Mouse (Mus musculus) myocyte (in vitro differentiated cells): Measurements from ENCODE around the gene Clec1a. TPM values are rescaled to one million over a fixed set of nuclear protein-coding genes. Genes with fewer than 3 reads are reported as not detected.

Experiments used
- H3K27me3 ChIP-seq: one replicate; pipeline ENCODE4 v1.6.1; 2011; ENCODE audit not compliant: control insufficient read depth, insufficient read depth, insufficient read length
- H3K36me3 ChIP-seq: one replicate; pipeline ENCODE4 v1.6.1; 2011; ENCODE audit not compliant: control insufficient read depth, insufficient read depth
- H3K4me2 ChIP-seq: one replicate; pipeline ENCODE4 v1.6.1; 2011; ENCODE audit warnings: low read depth, control low read depth
- H3K4me3 ChIP-seq: one replicate; pipeline ENCODE4 v1.5.1; 2011; ENCODE audit warnings: mild to moderate bottlenecking, control low read depth, moderate library complexity
- H3K79me2 ChIP-seq: one replicate; pipeline ENCODE4 v1.6.1; 2011; ENCODE audit not compliant: control insufficient read depth, insufficient read depth
- H3ac ChIP-seq: one replicate; pipeline ENCODE4 v1.6.1; 2011; ENCODE audit not compliant: control insufficient read depth, insufficient read length
- CEBPB ChIP-seq: IDR thresholded peaks from 2 replicates; pipeline ENCODE4 v1.6.1; 2011; ENCODE audit warnings: mild to moderate bottlenecking, moderate library complexity; ENCODE audit not compliant: poor library complexity, insufficient read depth, severe bottlenecking
- E2F4 ChIP-seq: IDR thresholded peaks from one replicate; pipeline ENCODE4 v1.6.1; 2011; ENCODE audit warnings: mild to moderate bottlenecking, control low read depth, moderate library complexity; ENCODE audit not compliant: insufficient read depth
- MAX ChIP-seq: IDR thresholded peaks from one replicate; pipeline ENCODE4 v1.6.1; 2011; ENCODE audit warnings: low read depth, mild to moderate bottlenecking, control low read depth
- MYOD1 ChIP-seq, 3 experiments: IDR thresholded peaks; one replicate each; pipeline ENCODE4 v1.6.1; 2011; ENCODE audit warnings: control low read depth in 2 of 3, low read depth in 2 of 3, mild to moderate bottlenecking in 2 of 3, moderate library complexity in 1 of 3; ENCODE audit not compliant: insufficient read length in 2 of 3, control insufficient read depth in 1 of 3
- MYOG ChIP-seq, 3 experiments: IDR thresholded peaks; one replicate each; pipeline ENCODE4 v1.6.1; 2011; ENCODE audit warnings: control low read depth in 2 of 3, low read depth in 2 of 3, mild to moderate bottlenecking in 2 of 3; ENCODE audit not compliant: insufficient read length in 2 of 3, control insufficient read depth in 1 of 3, insufficient read depth in 1 of 3
- POLR2A ChIP-seq: IDR thresholded peaks from one replicate; pipeline ENCODE4 v1.6.1; 2011; ENCODE audit warnings: low read depth, mild to moderate bottlenecking, control low read depth, moderate library complexity; ENCODE audit not compliant: insufficient read length
- POLR2AphosphoS2 ChIP-seq: IDR thresholded peaks from one replicate; pipeline ENCODE4 v1.6.1; 2011; ENCODE audit warnings: low read depth, control low read depth; ENCODE audit not compliant: insufficient read length
- REST ChIP-seq: IDR thresholded peaks from one replicate; pipeline ENCODE4 v1.6.1; 2011; ENCODE audit warnings: mild to moderate bottlenecking, control low read depth, moderate library complexity; ENCODE audit not compliant: insufficient read depth, insufficient read length
- SRF ChIP-seq: IDR thresholded peaks from one replicate; pipeline ENCODE4 v1.6.1; 2011; ENCODE audit warnings: low read depth; ENCODE audit not compliant: control insufficient read depth, insufficient read length
- TCF12 ChIP-seq: IDR thresholded peaks from one replicate; pipeline ENCODE4 v1.6.1; 2011; ENCODE audit warnings: mild to moderate bottlenecking, control low read depth; ENCODE audit not compliant: poor library complexity, insufficient read depth, severe bottlenecking
- TCF3 ChIP-seq: IDR thresholded peaks from one replicate; pipeline ENCODE4 v1.6.1; 2011; ENCODE audit warnings: low read depth, control low read depth; ENCODE audit not compliant: insufficient read length
- USF1 ChIP-seq: IDR thresholded peaks from one replicate; pipeline ENCODE4 v1.6.1; 2011; ENCODE audit warnings: low read depth, mild to moderate bottlenecking, control low read depth, moderate library complexity
- polyA plus RNA-seq: library from polyadenylated mRNA; unstranded; fragments of >200 nt; fragmentation: generic; extraction: Trizol; gene quantifications from one replicate; pipeline ENCODE4 v1.2.1, GENCODE M21; 2012; ENCODE audit warnings: missing spikeins

The Clec1a gene
- polyA plus RNA-seq, 1 experiment: 0.13 TPM

DNA sequence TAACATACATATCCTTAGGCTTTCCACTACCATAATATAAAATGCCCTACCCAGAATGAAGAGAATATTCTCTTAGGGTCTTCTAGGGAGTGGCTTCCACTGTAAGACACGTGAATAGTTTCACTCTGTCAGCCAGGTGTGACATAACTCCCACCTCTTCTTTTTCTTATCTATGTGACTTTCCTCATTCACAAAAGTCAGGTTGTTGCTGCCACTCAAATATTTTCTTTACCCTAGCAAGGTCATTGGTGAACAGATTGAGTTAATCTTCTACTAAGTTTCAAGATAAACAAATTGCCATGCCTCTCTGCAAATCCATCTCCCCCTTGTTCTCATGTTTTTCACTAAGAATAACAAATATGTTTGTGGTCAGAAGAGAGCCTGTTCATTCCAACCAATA lies 70.1 kb downstream of the Clec1a start:
- Histone ChIP-seq H3K36me3 (no peaks in the 10 kb centered on the region), H3K4me3 (no peak overlapping the region), H3K27me3 (no peaks in the 10 kb centered on the region), H3K79me2 (no peaks in the 10 kb centered on the region), H3K4me2 (no peak overlapping the region), H3ac (no peak overlapping the region)
- no peak for TF ChIP-seq POLR2A
- no peak for TF ChIP-seq REST
- TF ChIP-seq MAX: no peak
- TF ChIP-seq USF1: no peak
- TF ChIP-seq TCF12: no peak
- TF ChIP-seq MYOG (IDR thresholded peaks at IDR 0.05; ENCODE audit: control insufficient read depth in 1 of 3, insufficient read depth in 1 of 3, insufficient read length in 2 of 3, low read depth in 2 of 3): no peak
- no peak for TF ChIP-seq E2F4
- no peak for TF ChIP-seq TCF3
- TF ChIP-seq SRF: no peak
- TF ChIP-seq CEBPB: no peak
- no peak for TF ChIP-seq POLR2AphosphoS2
- TF ChIP-seq MYOD1 (IDR thresholded peaks at IDR 0.05; ENCODE audit: control insufficient read depth in 1 of 3, insufficient read length in 2 of 3, low read depth in 2 of 3): no peak

GRCm38 (mm10) chr6:129380454-129380853 lies 71.3 kb downstream of the Clec1a start:
- Histone ChIP-seq H3K27me3 (no peaks in the 10 kb centered on the region), H3K4me2 (no peak overlapping the region), H3K79me2 (no peaks in the 10 kb centered on the region), H3K36me3 (no peaks in the 10 kb centered on the region), H3ac (no peak overlapping the region), H3K4me3 (no peak overlapping the region)
- TF ChIP-seq MYOG (IDR thresholded peaks at IDR 0.05; ENCODE audit: control insufficient read depth in 1 of 3, insufficient read depth in 1 of 3, insufficient read length in 2 of 3, low read depth in 2 of 3) (no peak), USF1 (no peak), MYOD1 (IDR thresholded peaks at IDR 0.05; ENCODE audit: control insufficient read depth in 1 of 3, insufficient read length in 2 of 3, low read depth in 2 of 3) (no peak), POLR2A (no peak), MAX (no peak), TCF3 (no peak), SRF (no peak), REST (no peak), E2F4 (no peak), CEBPB (no peak), TCF12 (no peak), POLR2AphosphoS2 (no peak)

DNA sequence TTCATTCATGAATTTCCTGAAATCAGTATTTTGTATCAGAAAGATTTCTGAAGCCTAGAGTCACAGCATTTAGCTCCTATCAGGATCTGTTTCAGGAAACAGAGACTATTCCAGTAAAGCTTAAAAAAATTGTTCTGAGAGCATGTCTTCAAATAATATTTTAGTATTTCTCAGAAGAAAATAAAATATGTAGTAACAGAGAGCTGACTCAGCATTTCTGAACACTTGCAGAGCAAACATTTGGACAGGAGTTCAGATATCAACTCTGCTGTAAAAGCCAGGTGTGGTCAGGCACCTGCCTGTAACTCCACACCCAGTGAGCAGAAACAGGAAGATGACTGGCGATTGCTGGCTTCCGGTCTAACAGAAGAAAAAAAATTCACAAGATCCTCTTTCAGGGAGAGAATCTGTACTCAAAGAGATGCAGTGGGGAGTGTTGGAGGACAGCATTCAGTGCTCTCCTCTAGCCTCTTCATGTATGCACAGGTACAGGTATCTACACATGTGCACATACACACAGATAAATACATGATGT lies 76.8 kb downstream of the Clec1a start:
- no peak for TF ChIP-seq MYOG (IDR thresholded peaks at IDR 0.05; ENCODE audit: control insufficient read depth in 1 of 3, insufficient read depth in 1 of 3, insufficient read length in 2 of 3, low read depth in 2 of 3)
- Histone ChIP-seq H3K4me2 (no peak overlapping the region), H3K27me3 (no peaks in the 10 kb centered on the region), H3K36me3 (no peaks in the 10 kb centered on the region), H3K79me2 (no peaks in the 10 kb centered on the region), H3ac (no peak overlapping the region), H3K4me3 (no peak overlapping the region)

Other genes starting within 250 kb of the Clec1a start
- 0.23 TPM for gene Cd69, start 176.6 kb downstream of the Clec1a start, polyA plus RNA-seq
- not detected for gene 4922502D21Rik, start 120.2 kb downstream of the Clec1a start, polyA plus RNA-seq
- not detected for gene Clec12a, start 109.3 kb downstream of the Clec1a start, polyA plus RNA-seq
- gene Clec12b, start 66.1 kb downstream of the Clec1a start, polyA plus RNA-seq: not detected
- not detected for gene Clec1b, start 54.7 kb downstream of the Clec1a start, polyA plus RNA-seq
- gene Clec9a, start 43.1 kb downstream of the Clec1a start, polyA plus RNA-seq: not detected
- gene Olr1, start 55.2 kb upstream of the Clec1a start, polyA plus RNA-seq: 0.11 TPM
- not detected for gene Tmem52b, start 60.6 kb upstream of the Clec1a start, polyA plus RNA-seq
- gene Gabarapl1, start 81.2 kb upstream of the Clec1a start, polyA plus RNA-seq: 53.6 TPM
- gene Klre1, start 125.9 kb upstream of the Clec1a start, polyA plus RNA-seq: not detected
- gene Klrd1, start 139.8 kb upstream of the Clec1a start, polyA plus RNA-seq: not detected
- gene Klrk1, start 171.9 kb upstream of the Clec1a start, polyA plus RNA-seq: not detected
- not detected for gene Klrc3, start 191.3 kb upstream of the Clec1a start, polyA plus RNA-seq
- gene Klrc2, start 208.7 kb upstream of the Clec1a start, polyA plus RNA-seq: not detected
- gene Klrc1, start 227.0 kb upstream of the Clec1a start, polyA plus RNA-seq: not detected